Mouse (Mus musculus): ENCODE measurements at regions not wholly inside any gene's neighbourhood (a gene's known extent, or its start where the extent isn't known, plus 50 kb on each side); places are given as distances from the start of the nearest gene placed in this dataset.

GRCm38 (mm10) chr12:112327411-112327810, 161.8 kb upstream of the A530016L24Rik start:
- Histone ChIP-seq H3K36me3 (ENCODE audit: control insufficient read depth, insufficient read depth) (no peaks in the 10 kb centered on the region), H3K4me2 (ENCODE audit: low read depth) (no peak overlapping the region), H3K79me2 (ENCODE audit: control insufficient read depth, insufficient read depth) (no peaks in the 10 kb centered on the region), H3ac (ENCODE audit: control insufficient read depth, insufficient read length) (no peak overlapping the region), H3K27me3 (ENCODE audit: control insufficient read depth, insufficient read depth, insufficient read length) (peaks cover 28% of the 10 kb centered on the region), H3K4me3 (no peak overlapping the region)
- TF ChIP-seq POLR2AphosphoS2 (IDR thresholded peaks at IDR 0.05; ENCODE audit: insufficient read length, low read depth): no peak
- no peak for TF ChIP-seq SRF (IDR thresholded peaks at IDR 0.05; ENCODE audit: control insufficient read depth, insufficient read length, low read depth)
- no peak for TF ChIP-seq TCF3 (IDR thresholded peaks at IDR 0.05; ENCODE audit: insufficient read length, low read depth)
- TF ChIP-seq POLR2A (IDR thresholded peaks at IDR 0.05; ENCODE audit: insufficient read length, low read depth): no peak
- no peak for TF ChIP-seq REST (IDR thresholded peaks at IDR 0.05; ENCODE audit: insufficient read depth, insufficient read length)
- TF ChIP-seq MYOG (IDR thresholded peaks at IDR 0.05; ENCODE audit: control insufficient read depth in 1 of 3, insufficient read depth in 1 of 3, insufficient read length in 2 of 3, low read depth in 2 of 3): no peak

GRCm38 (mm10) chr12:112328809-112329575, 160.3 kb upstream of the A530016L24Rik start:
- H3ac ChIP-seq (ENCODE audit: control insufficient read depth, insufficient read length): no peak overlapping the region
- no peak for TF ChIP-seq REST (IDR thresholded peaks at IDR 0.05; ENCODE audit: insufficient read depth, insufficient read length)
- TF ChIP-seq TCF12 (IDR thresholded peaks at IDR 0.05; ENCODE audit: insufficient read depth, poor library complexity, severe bottlenecking): no peak
- TF ChIP-seq MAX (IDR thresholded peaks at IDR 0.05; ENCODE audit: low read depth): no peak
- no peak overlapping the region for H3K4me2 ChIP-seq (ENCODE audit: low read depth)
- no peaks in the 10 kb centered on the region for H3K36me3 ChIP-seq (ENCODE audit: control insufficient read depth, insufficient read depth)
- no peak overlapping the region for H3K4me3 ChIP-seq
- peaks cover 35% of the 10 kb centered on the region for H3K27me3 ChIP-seq (ENCODE audit: control insufficient read depth, insufficient read depth, insufficient read length)
- H3K79me2 ChIP-seq (ENCODE audit: control insufficient read depth, insufficient read depth): no peaks in the 10 kb centered on the region

GRCm38 (mm10) chr12:112329701-112330301, 159.4 kb upstream of the A530016L24Rik start:
- no peak overlapping the region for H3K4me3 ChIP-seq
- no peak overlapping the region for H3ac ChIP-seq (ENCODE audit: control insufficient read depth, insufficient read length)
- no peak overlapping the region for H3K4me2 ChIP-seq (ENCODE audit: low read depth)
- no peaks in the 10 kb centered on the region for H3K79me2 ChIP-seq (ENCODE audit: control insufficient read depth, insufficient read depth)
- no peaks in the 10 kb centered on the region for H3K36me3 ChIP-seq (ENCODE audit: control insufficient read depth, insufficient read depth)
- H3K27me3 ChIP-seq (ENCODE audit: control insufficient read depth, insufficient read depth, insufficient read length): peaks cover 41% of the 10 kb centered on the region
- TF ChIP-seq CEBPB (IDR thresholded peaks at IDR 0.05; ENCODE audit: insufficient read depth, poor library complexity, severe bottlenecking) (no peak), SRF (IDR thresholded peaks at IDR 0.05; ENCODE audit: control insufficient read depth, insufficient read length, low read depth) (no peak), REST (IDR thresholded peaks at IDR 0.05; ENCODE audit: insufficient read depth, insufficient read length) (no peak), POLR2AphosphoS2 (IDR thresholded peaks at IDR 0.05; ENCODE audit: insufficient read length, low read depth) (no peak), TCF3 (IDR thresholded peaks at IDR 0.05; ENCODE audit: insufficient read length, low read depth) (no peak), POLR2A (IDR thresholded peaks at IDR 0.05; ENCODE audit: insufficient read length, low read depth) (no peak), USF1 (IDR thresholded peaks at IDR 0.05; ENCODE audit: low read depth) (no peak), MYOG (IDR thresholded peaks at IDR 0.05; ENCODE audit: control insufficient read depth in 1 of 3, insufficient read depth in 1 of 3, insufficient read length in 2 of 3, low read depth in 2 of 3) (no peak)

GRCm38 (mm10) chr12:112330557-112330956, 158.7 kb upstream of the A530016L24Rik start:
- Histone ChIP-seq H3K36me3 (ENCODE audit: control insufficient read depth, insufficient read depth) (no peaks in the 10 kb centered on the region), H3K27me3 (ENCODE audit: control insufficient read depth, insufficient read depth, insufficient read length) (peaks cover 41% of the 10 kb centered on the region), H3K79me2 (ENCODE audit: control insufficient read depth, insufficient read depth) (no peaks in the 10 kb centered on the region), H3ac (ENCODE audit: control insufficient read depth, insufficient read length) (no peak overlapping the region), H3K4me2 (ENCODE audit: low read depth) (no peak overlapping the region), H3K4me3 (no peak overlapping the region)
- TF ChIP-seq POLR2AphosphoS2 (IDR thresholded peaks at IDR 0.05; ENCODE audit: insufficient read length, low read depth) (no peak), REST (IDR thresholded peaks at IDR 0.05; ENCODE audit: insufficient read depth, insufficient read length) (no peak), TCF12 (IDR thresholded peaks at IDR 0.05; ENCODE audit: insufficient read depth, poor library complexity, severe bottlenecking) (no peak)

DNA sequence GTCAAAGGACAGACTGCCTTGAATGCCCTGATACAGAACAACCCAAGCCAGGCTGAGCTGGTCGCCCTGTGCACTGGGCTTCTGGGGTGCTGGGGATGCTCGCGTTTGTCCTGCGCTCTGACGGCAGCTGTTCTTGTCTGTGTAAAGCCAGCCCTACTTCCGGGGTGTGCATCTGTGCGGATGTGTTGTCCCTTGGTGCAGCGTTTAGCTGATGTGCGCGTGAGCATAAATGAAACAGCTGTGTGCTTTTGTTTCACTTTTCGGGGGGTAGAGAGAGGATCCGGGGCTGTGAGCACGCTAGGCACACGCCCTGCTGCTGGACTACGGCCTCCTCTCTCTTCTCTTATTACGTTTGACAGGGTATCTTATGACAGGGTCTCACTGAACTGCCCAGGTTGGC, 158.2 kb upstream of the A530016L24Rik start:
- peaks cover 46% of the 10 kb centered on the region for H3K27me3 ChIP-seq (ENCODE audit: control insufficient read depth, insufficient read depth, insufficient read length)
- no peak overlapping the region for H3ac ChIP-seq (ENCODE audit: control insufficient read depth, insufficient read length)
- no peak overlapping the region for H3K4me2 ChIP-seq (ENCODE audit: low read depth)
- no peaks in the 10 kb centered on the region for H3K36me3 ChIP-seq (ENCODE audit: control insufficient read depth, insufficient read depth)
- TF ChIP-seq MAX (IDR thresholded peaks at IDR 0.05; ENCODE audit: low read depth): no peak
- no peak for TF ChIP-seq MYOD1 (IDR thresholded peaks at IDR 0.05; ENCODE audit: control insufficient read depth in 1 of 3, insufficient read length in 2 of 3, low read depth in 2 of 3)
- TF ChIP-seq MYOG (IDR thresholded peaks at IDR 0.05; ENCODE audit: control insufficient read depth in 1 of 3, insufficient read depth in 1 of 3, insufficient read length in 2 of 3, low read depth in 2 of 3): no peak
- no peak overlapping the region for H3K4me3 ChIP-seq
- no peaks in the 10 kb centered on the region for H3K79me2 ChIP-seq (ENCODE audit: control insufficient read depth, insufficient read depth)

Measured in myocyte (in vitro differentiated cells).